Mouse (Mus musculus): ENCODE measurements around the gene Atp2b1.

- TF ChIP-seq CTCF (IDR thresholded peaks at IDR 0.05; ENCODE audit: control insufficient read depth, insufficient read depth, insufficient replicate concordance, low read depth, low read length) (no peak), POLR2A (IDR thresholded peaks at IDR 0.05; ENCODE audit: control insufficient read depth, low read depth, low read length) (no peak)
These were observed 65.7 kb downstream of the Atp2b1 start for GRCm38 (mm10) chr10:98979951-98980350.

Data from testis, adult 2 months (tissue).